Mouse (Mus musculus) embryonic stem cell, embryonic (primary cell): ENCODE results near the gene Ocm.

Experiments
- CTCF ChIA-PET, 4 experiments: fragments of 300-600 bp in 2 of 4; fragments of 350-600 bp in 2 of 4; sonication (Branson Sonifier 250); formaldehyde crosslinking; loops; one replicate each; lab custom pipeline; 2022; ENCODE audit warnings: inconsistent platforms in 2 of 4; lab: Charles Lee
- POLR2A ChIA-PET, 4 experiments: fragments of 300-600 bp in 2 of 4; fragments of 350-600 bp in 2 of 4; sonication (Branson Sonifier 250); formaldehyde crosslinking; loops; one replicate each; lab custom pipeline; 2022; ENCODE audit warnings: antibody characterized with exemption in 4 of 4, inconsistent platforms in 1 of 4; lab: Charles Lee

Ocm gene

GRCm38 (mm10) chr5:144026620-144027263, at the start of gene Ocm:
Gene Ocm (minus strand): TSS chr5:144026670.
- CTCF ChIA-PET = interaction anchor here in 2 of 4 experiments (0.8 to 1.1 kb wide), 3 partner anchors 14 to 181 kb away, joined by 3 to 4 read pairs (median 4); no protein-coding TSS in a partner anchor

GRCm38 (mm10) chr5:144071249-144071648, 44.8 kb upstream of the Ocm start:
- CTCF ChIA-PET = interaction anchor here in 1 of 4 experiments (0.6 to 1.2 kb wide), 3 partner anchors 27 to 155 kb away, joined by 3 to 4 read pairs (median 3); no protein-coding TSS in a partner anchor
- POLR2A ChIA-PET = interaction anchor here in 2 of 4 experiments (0.7 kb wide), 2 partner anchors 13 to 251 kb away, joined by 3 to 4 read pairs; no protein-coding TSS in a partner anchor

More at GRCm38 (mm10) chr5:144026620-144027263, at the start of gene Ocm:
- POLR2A ChIA-PET = interaction anchor here in 2 of 4 experiments (0.6 to 1.7 kb wide), 4 partner anchors 9 to 12 kb away, joined by 3 to 5 read pairs (median 4); partner anchors contain the start of gene Ccz1 (in 2 of the 2)

- ChIA-PET POLR2A (interaction anchor here in 1 of 4 experiments (0.6 kb wide), 1 partner anchor 328 kb away, joined by 4 read pairs; no protein-coding TSS in a partner anchor), CTCF (interaction anchor here in 1 of 4 experiments (1.2 kb wide), 1 partner anchor 19 kb away, joined by 5 read pairs; no protein-coding TSS in a partner anchor)
Observed at GRCm38 (mm10) chr5:144070064-144070463, 43.6 kb upstream of the Ocm start.

GRCm38 (mm10) chr5:144066036-144066435, 39.6 kb upstream of the Ocm start:
- CTCF ChIA-PET = interaction anchor here in 1 of 4 experiments (0.7 kb wide), 1 partner anchor 47 kb away, joined by 5 read pairs; no protein-coding TSS in a partner anchor
- POLR2A ChIA-PET = interaction anchor here in 1 of 4 experiments (0.9 to 1.5 kb wide), 3 partner anchors 13 to 85 kb away, joined by 3 to 4 read pairs (median 3); no protein-coding TSS in a partner anchor

GRCm38 (mm10) chr5:144064093-144064492, 37.6 kb upstream of the Ocm start:
- ChIA-PET CTCF (interaction anchor here in 3 of 4 experiments (0.5 to 1.9 kb wide), 4 partner anchors 13 to 673 kb away, joined by 3 to 7 read pairs (median 4); no protein-coding TSS in a partner anchor), POLR2A (interaction anchor here in 1 of 4 experiments (1.1 kb wide), 1 partner anchor 11 kb away, joined by 3 read pairs; no protein-coding TSS in a partner anchor)

- CTCF ChIA-PET = interaction anchor here (0.5 to 1.7 kb wide), 7 partner anchors 13 to 727 kb away, joined by 3 to 5 read pairs (median 3); no protein-coding TSS in a partner anchor
- POLR2A ChIA-PET = interaction anchor here in 1 of 4 experiments (0.6 kb wide), 1 partner anchor 69 kb away, joined by 5 read pairs; no protein-coding TSS in a partner anchor
Observed at GRCm38 (mm10) chr5:144054340-144054739, 27.9 kb upstream of the Ocm start.

- ChIA-PET CTCF (interaction anchor here in 3 of 4 experiments (0.6 to 1.7 kb wide), 5 partner anchors 10 to 457 kb away, joined by 4 to 7 read pairs (median 5); no protein-coding TSS in a partner anchor), POLR2A (interaction anchor here in 1 of 4 experiments (1.2 kb wide), 1 partner anchor 13 kb away, joined by 4 read pairs; no protein-coding TSS in a partner anchor)
Observed at GRCm38 (mm10) chr5:144053450-144053849, 27.0 kb upstream of the Ocm start.

GRCm38 (mm10) chr5:144051268-144051667, 24.8 kb upstream of the Ocm start:
- CTCF ChIA-PET = interaction anchor here (0.5 to 2.2 kb wide), 32 partner anchors 10 to 891 kb away, joined by 3 to 13 read pairs (median 3); partner anchors contain the start of gene Lmtk2 (in 1 of the 4)
- POLR2A ChIA-PET = interaction anchor here in 3 of 4 experiments (0.6 to 0.7 kb wide), 4 partner anchors 46 to 454 kb away, joined by 3 to 4 read pairs (median 4); no protein-coding TSS in a partner anchor

GRCm38 (mm10) chr5:144049881-144050280, 23.4 kb upstream of the Ocm start:
- ChIA-PET POLR2A (no interaction called here), CTCF (interaction anchor here in 1 of 4 experiments (2.2 kb wide), 1 partner anchor 9 kb away, joined by 13 read pairs; no protein-coding TSS in a partner anchor)

- ChIA-PET CTCF (no interaction called here), POLR2A (interaction anchor here in 1 of 4 experiments (1.3 to 1.5 kb wide), 2 partner anchors 10 to 144 kb away, joined by 3 read pairs; no protein-coding TSS in a partner anchor)
Observed at GRCm38 (mm10) chr5:144047324-144047723, 20.9 kb upstream of the Ocm start.

- CTCF ChIA-PET = interaction anchor here in 2 of 4 experiments (0.5 to 1.6 kb wide), 4 partner anchors 10 to 164 kb away, joined by 3 to 4 read pairs (median 3); no protein-coding TSS in a partner anchor
- POLR2A ChIA-PET = no interaction called here
Observed at GRCm38 (mm10) chr5:144043166-144043565, 16.7 kb upstream of the Ocm start.

- POLR2A ChIA-PET = interaction anchor here in 3 of 4 experiments (0.6 to 1.0 kb wide), 6 partner anchors 60 to 357 kb away, joined by 3 to 4 read pairs (median 3); no protein-coding TSS in a partner anchor
- CTCF ChIA-PET = interaction anchor here (0.5 to 1.9 kb wide), 55 partner anchors 10 to 291 kb away, joined by 3 to 15 read pairs (median 4); partner anchors contain the start of genes Bhlha15 (in 3 of the 4), Ccz1 (in 1 of the 4), Lmtk2 (in 1 of the 4) and Ocm (in 1 of the 4)
Observed at GRCm38 (mm10) chr5:144040720-144041364, 14.4 kb upstream of the Ocm start.

- CTCF ChIA-PET = interaction anchor here (0.5 to 1.9 kb wide), 20 partner anchors 11 to 187 kb away, joined by 3 to 14 read pairs (median 4); partner anchors contain the start of genes Ccz1 (in 1 of the 4) and Rsph10b (in 1 of the 4)
- POLR2A ChIA-PET = interaction anchor here in 1 of 4 experiments (0.6 kb wide), 1 partner anchor 61 kb away, joined by 3 read pairs; no protein-coding TSS in a partner anchor
Observed at GRCm38 (mm10) chr5:144039886-144040285, 13.4 kb upstream of the Ocm start.

- CTCF ChIA-PET = interaction anchor here in 2 of 4 experiments (0.6 to 1.2 kb wide), 6 partner anchors 40 to 695 kb away, joined by 3 to 4 read pairs (median 3); no protein-coding TSS in a partner anchor
- POLR2A ChIA-PET = interaction anchor here in 2 of 4 experiments (0.6 to 1.3 kb wide), 3 partner anchors 18 to 215 kb away, joined by 3 to 4 read pairs (median 3); no protein-coding TSS in a partner anchor
Observed at GRCm38 (mm10) chr5:144039156-144039675, 12.7 kb upstream of the Ocm start.

- CTCF ChIA-PET = interaction anchor here in 1 of 4 experiments (1.3 kb wide), 1 partner anchor 14 kb away, joined by 5 read pairs; no protein-coding TSS in a partner anchor
Observed at GRCm38 (mm10) chr5:144036952-144037351, 10.5 kb upstream of the Ocm start.

GRCm38 (mm10) chr5:144034567-144034966, 8.1 kb upstream of the Ocm start:
- ChIA-PET POLR2A (interaction anchor here in 3 of 4 experiments (0.5 to 3.1 kb wide), 4 partner anchors 20 to 887 kb away, joined by 3 to 12 read pairs (median 4); partner anchors contain the start of gene Ccz1 (in 2 of the 3)), CTCF (interaction anchor here in 3 of 4 experiments (0.6 to 1.9 kb wide), 5 partner anchors 11 to 360 kb away, joined by 3 to 8 read pairs (median 5); no protein-coding TSS in a partner anchor)

More at GRCm38 (mm10) chr5:144036952-144037351, 10.5 kb upstream of the Ocm start:
- POLR2A ChIA-PET = interaction anchor here in 2 of 4 experiments (1.3 to 3.1 kb wide), 2 partner anchors 22 to 37 kb away, joined by 3 to 12 read pairs; partner anchors contain the start of gene Ccz1 (in 1 of the 2)

GRCm38 (mm10) chr5:144032491-144032890, 6.0 kb upstream of the Ocm start:
- ChIA-PET CTCF (no interaction called here), POLR2A (no interaction called here)
